Mouse (Mus musculus): ENCODE results near the gene Cyp2s1. TPM values are rescaled to one million over a fixed set of nuclear protein-coding genes. Genes with fewer than 3 reads are reported as not detected.

Gene Cyp2s1
- 1 to 10 TPM; 3.2 to 4.2 TPM for total RNA-seq (2021)
- long read RNA-seq, experiment 1, partial matches to known transcripts = 0 of 4 reads
- long read RNA-seq, experiment 1, other reads (novel, unspliced or antisense) = 1 of 4 reads
- long read RNA-seq, experiment 2, partial matches to known transcripts = 1 of 4 reads
- long read RNA-seq, experiment 2, other reads (novel, unspliced or antisense) = 0 of 4 reads

- intact Hi-C loops (cut with DNase I) = no loop called here
- H3K27ac ChIP-seq = no peak within 1 kb of the TSS
- peak within 1 kb of the TSS; percentile 51 for H3K4me3 ChIP-seq
- TF ChIP-seq CTCF (IDR thresholded peaks at IDR 0.05) = no peak
- peak in 1 of 2 experiments; percentile 29 for DNase-seq (ENCODE audit: extremely low spot score in 1 of 2, low spot score in 2 of 2)
Observed at GRCm38 (mm10) chr7:25816241-25816919, at the start of gene Cyp2s1. Cyp2s1 (minus strand) TSS chr7:25816913.

GRCm38 (mm10) chr7:25864861-25865260 lies 48.1 kb upstream of the Cyp2s1 start:
- intact Hi-C loops (cut with DNase I) = no loop called here
- no peak overlapping the region for H3K4me3 ChIP-seq
- TF ChIP-seq CTCF (IDR thresholded peaks at IDR 0.05) = no peak
- H3K27ac ChIP-seq = no peak overlapping the region
- DNase-seq (ENCODE audit: extremely low spot score in 1 of 2, low spot score in 2 of 2) = no peak

- no peak for DNase-seq (ENCODE audit: extremely low spot score in 1 of 2, low spot score in 2 of 2)
- TF ChIP-seq CTCF (IDR thresholded peaks at IDR 0.05) = no peak
- no peak overlapping the region for H3K27ac ChIP-seq
Observed at GRCm38 (mm10) chr7:25863756-25864155, 47.0 kb upstream of the Cyp2s1 start.

GRCm38 (mm10) chr7:25862365-25862764 lies 45.7 kb upstream of the Cyp2s1 start:
- Histone ChIP-seq H3K4me3 (no peak overlapping the region), H3K27ac (no peak overlapping the region)
- DNase-seq (ENCODE audit: extremely low spot score in 1 of 2, low spot score in 2 of 2) = no peak
- TF ChIP-seq CTCF (IDR thresholded peaks at IDR 0.05) = no peak
- intact Hi-C loops (cut with DNase I) = no loop called here

More at GRCm38 (mm10) chr7:25863756-25864155, 47.0 kb upstream of the Cyp2s1 start:
- no peak overlapping the region for H3K4me3 ChIP-seq
- intact Hi-C loops (cut with DNase I) = no loop called here

GRCm38 (mm10) chr7:25859962-25860870 lies 43.5 kb upstream of the Cyp2s1 start:
- Histone ChIP-seq H3K4me3 (no peak overlapping the region), H3K27ac (no peak overlapping the region)
- no peak for DNase-seq (ENCODE audit: extremely low spot score in 1 of 2, low spot score in 2 of 2)
- peak; percentile 7 for TF ChIP-seq CTCF (IDR thresholded peaks at IDR 0.05)
- intact Hi-C loops (cut with DNase I) = no loop called here

GRCm38 (mm10) chr7:25855082-25855481 lies 38.4 kb upstream of the Cyp2s1 start:
- H3K4me3 ChIP-seq = no peak overlapping the region
- H3K27ac ChIP-seq = no peak overlapping the region
- DNase-seq (ENCODE audit: extremely low spot score in 1 of 2, low spot score in 2 of 2) = peak; percentile 28 to 63
- intact Hi-C loops (cut with DNase I) = no loop called here
- TF ChIP-seq CTCF (IDR thresholded peaks at IDR 0.05) = peak; percentile 83

- H3K27ac ChIP-seq = no peak overlapping the region
- TF ChIP-seq CTCF (IDR thresholded peaks at IDR 0.05) = no peak
- no peak for DNase-seq (ENCODE audit: extremely low spot score in 1 of 2, low spot score in 2 of 2)
- H3K4me3 ChIP-seq = peak overlapping the region; percentile 59
- intact Hi-C loops (cut with DNase I) = loop anchor here (1.0 kb wide), 1 partner anchor 92 kb away; no protein-coding TSS in a partner anchor
Observed at GRCm38 (mm10) chr7:25848444-25848812, 31.7 kb upstream of the Cyp2s1 start.

GRCm38 (mm10) chr7:25847722-25848443 lies 31.2 kb upstream of the Cyp2s1 start:
- intact Hi-C loops (cut with DNase I) = loop anchor here (1.0 kb wide), 1 partner anchor 92 kb away; no protein-coding TSS in a partner anchor
- peak; percentile 85 for TF ChIP-seq CTCF (IDR thresholded peaks at IDR 0.05)
- Histone ChIP-seq H3K4me3 (peak overlapping the region; percentile 59), H3K27ac (no peak overlapping the region)
- DNase-seq (ENCODE audit: extremely low spot score in 1 of 2, low spot score in 2 of 2) = peak; percentile 78 to 89

GRCm38 (mm10) chr7:25844885-25845284 lies 28.2 kb upstream of the Cyp2s1 start:
- Histone ChIP-seq H3K27ac (no peak overlapping the region), H3K4me3 (no peak overlapping the region)
- intact Hi-C loops (cut with DNase I) = no loop called here
- DNase-seq (ENCODE audit: extremely low spot score in 1 of 2, low spot score in 2 of 2) = no peak
- no peak for TF ChIP-seq CTCF (IDR thresholded peaks at IDR 0.05)

GRCm38 (mm10) chr7:25844423-25844822 lies 27.7 kb upstream of the Cyp2s1 start:
- DNase-seq (ENCODE audit: extremely low spot score in 1 of 2, low spot score in 2 of 2) = no peak
- H3K27ac ChIP-seq = no peak overlapping the region
- H3K4me3 ChIP-seq = no peak overlapping the region
- intact Hi-C loops (cut with DNase I) = no loop called here
- TF ChIP-seq CTCF (IDR thresholded peaks at IDR 0.05) = no peak

- no peak for TF ChIP-seq CTCF (IDR thresholded peaks at IDR 0.05)
- intact Hi-C loops (cut with DNase I) = no loop called here
- H3K27ac ChIP-seq = no peak overlapping the region
- H3K4me3 ChIP-seq = no peak overlapping the region
- no peak for DNase-seq (ENCODE audit: extremely low spot score in 1 of 2, low spot score in 2 of 2)
Observed at GRCm38 (mm10) chr7:25843492-25843891, 26.8 kb upstream of the Cyp2s1 start.

Measured in left cerebral cortex, adult 2 months (tissue).